Mouse (Mus musculus) intestine, embryonic 15.5 days (tissue): ENCODE data around the gene Rcan2. TPM values are rescaled to one million over a fixed set of nuclear protein-coding genes. Genes with fewer than 3 reads are reported as not detected.

Experiments
- ATAC-seq: fragments of 200-750 bp; cut with Nextera tagmentation; 2 replicates; pipeline ENCODE4 v1.8.0; 2017; ENCODE audit warnings: moderate TSS enrichment, moderate library complexity
- H3K27ac ChIP-seq: fragments of 300-500 bp; sonication (generic); 2 replicates; pipeline ENCODE4 v1.5.1; 2015; ENCODE audit warnings: mild to moderate bottlenecking, inconsistent platforms
- H3K27me3 ChIP-seq: fragments of 300-500 bp; sonication (generic); replicated peaks from 2 replicates; pipeline ENCODE4 v1.6.1; 2015; ENCODE audit warnings: inconsistent platforms
- H3K36me3 ChIP-seq: fragments of 300-500 bp; sonication (generic); 2 replicates; pipeline ENCODE4 v1.6.1; 2015; ENCODE audit warnings: inconsistent platforms
- H3K4me1 ChIP-seq: fragments of 300-500 bp; sonication (generic); replicated peaks from 2 replicates; pipeline ENCODE4 v1.6.1; 2015; ENCODE audit warnings: inconsistent platforms
- H3K4me2 ChIP-seq: fragments of 300-500 bp; sonication (generic); replicated peaks from 2 replicates; pipeline ENCODE4 v1.6.1; 2015; ENCODE audit warnings: mild to moderate bottlenecking, inconsistent platforms
- H3K4me3 ChIP-seq: fragments of 300-500 bp; sonication (generic); replicated peaks from 2 replicates; pipeline ENCODE4 v1.5.1; 2015; ENCODE audit warnings: inconsistent platforms
- H3K9ac ChIP-seq: fragments of 300-500 bp; sonication (generic); 2 replicates; pipeline ENCODE4 v1.6.1; 2015; ENCODE audit warnings: inconsistent platforms
- H3K9me3 ChIP-seq: fragments of 300-500 bp; sonication (generic); 2 replicates; pipeline ENCODE4 v1.6.1; 2016; ENCODE audit warnings: inconsistent platforms
- WGBS: fragments of 180-500 bp; shearing (Covaris S2); methylation state at CpG from one replicate; pipeline ENCODE4 v1.1.7; 2015; 5-methylcytosine and 5-hydroxymethylcytosine counted together
- polyA plus RNA-seq: library from polyadenylated mRNA; unstranded; fragments of >200 nt; fragmentation: Nextera tagmentation; extraction: Ambion mirVana; gene quantifications from 2 replicates; pipeline ENCODE4 v1.2.1, GENCODE M21; 2015

Gene Rcan2
- polyA plus RNA-seq, 1 experiment from 2014 or later, result 5.9 TPM

DNA sequence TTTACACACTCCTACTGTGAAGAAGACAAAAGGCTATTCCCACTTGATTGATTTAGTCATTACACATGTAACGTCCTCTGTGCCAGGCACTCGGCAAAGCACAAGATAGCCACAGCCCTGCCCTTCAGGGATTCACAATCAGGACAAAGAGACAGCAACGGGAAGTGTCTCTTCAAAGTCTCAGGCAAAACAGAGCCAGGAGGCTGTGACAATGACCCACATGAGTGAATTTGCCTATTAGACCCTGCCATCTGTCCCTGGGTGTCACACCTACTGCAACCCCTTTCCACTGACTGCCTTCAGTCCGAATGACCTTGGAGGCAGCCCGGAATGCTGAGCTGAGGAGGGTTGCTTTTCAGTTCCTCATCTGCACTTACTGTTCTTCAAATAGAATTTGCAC, 151.1 kb downstream of the Rcan2 start:
- WGBS, result 25% methylated on average over 5 of the region's 5 CpGs

DNA sequence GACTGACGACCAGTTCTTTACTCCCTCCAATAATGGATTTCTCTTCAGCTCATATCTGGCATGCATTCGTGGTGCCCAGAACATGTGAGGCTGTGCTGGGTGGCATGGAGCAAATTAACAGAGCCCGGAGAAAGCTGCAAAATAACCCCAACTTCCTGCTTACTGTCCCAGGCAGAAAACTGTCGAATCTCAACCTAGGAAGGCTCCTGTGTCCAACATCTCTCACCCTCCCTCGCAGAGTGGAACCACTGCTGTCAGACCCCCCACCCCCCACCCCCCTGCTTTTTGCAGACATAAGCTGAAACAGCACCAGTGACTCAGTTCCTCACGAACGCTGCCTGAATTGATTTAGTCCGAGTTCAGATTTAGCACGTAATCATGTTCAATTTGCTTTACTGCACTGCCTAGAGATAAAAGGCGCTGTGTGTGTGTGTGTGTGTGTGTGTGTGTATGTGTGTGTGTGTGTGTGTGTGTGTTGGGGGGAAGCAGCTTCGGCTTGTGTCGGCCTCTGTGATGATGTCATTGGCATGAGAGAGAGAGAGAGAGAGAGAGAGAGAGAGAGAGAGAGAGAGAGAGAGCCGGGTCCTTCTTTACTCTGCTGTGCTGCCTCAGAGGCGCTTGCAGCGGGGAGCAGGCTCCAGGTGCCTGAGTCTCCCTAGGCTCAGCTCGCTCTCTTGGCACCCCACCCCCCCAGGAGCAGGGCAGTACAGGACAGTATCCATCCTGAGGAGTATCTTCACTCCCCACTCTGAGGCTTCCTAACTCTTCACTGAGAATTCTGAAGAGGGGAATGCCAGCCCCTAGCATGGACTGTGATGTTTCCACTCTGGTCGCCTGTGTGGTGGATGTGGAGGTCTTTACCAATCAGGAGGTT, 151.7 kb downstream of the Rcan2 start:
- Histone ChIP-seq H3K4me3 (peak overlapping the region; percentile 9; the same call in 1 of the 2 replicates), H3K4me2 (peak overlapping the region; percentile 54), H3K36me3 (no peaks in the 10 kb centered on the region), H3K9ac (no peak overlapping the region), H3K27ac (no peak overlapping the region), H3K9me3 (no peaks in the 10 kb centered on the region), H3K4me1 (no peaks in the 10 kb centered on the region), H3K27me3 (no peaks in the 10 kb centered on the region)
- WGBS, result 23% methylated on average over 16 of the region's 17 CpGs
- ATAC-seq, result peak; percentile 84

More for the DNA sequence above, 151.1 kb downstream of the Rcan2 start:
- H3K36me3 ChIP-seq, result no peaks in the 10 kb centered on the region
- H3K9me3 ChIP-seq, result no peaks in the 10 kb centered on the region
- H3K27ac ChIP-seq, result no peak overlapping the region
- H3K4me2 ChIP-seq, result peak overlapping the region; percentile 54; the same call in 1 of the 2 replicates
- no peak overlapping the region for H3K4me3 ChIP-seq
- 0 out of 2 replicates have a peak, but pooled peaks have one; percentile 2 for ATAC-seq
- H3K9ac ChIP-seq, result no peak overlapping the region
- no peaks in the 10 kb centered on the region for H3K4me1 ChIP-seq
- no peaks in the 10 kb centered on the region for H3K27me3 ChIP-seq

DNA sequence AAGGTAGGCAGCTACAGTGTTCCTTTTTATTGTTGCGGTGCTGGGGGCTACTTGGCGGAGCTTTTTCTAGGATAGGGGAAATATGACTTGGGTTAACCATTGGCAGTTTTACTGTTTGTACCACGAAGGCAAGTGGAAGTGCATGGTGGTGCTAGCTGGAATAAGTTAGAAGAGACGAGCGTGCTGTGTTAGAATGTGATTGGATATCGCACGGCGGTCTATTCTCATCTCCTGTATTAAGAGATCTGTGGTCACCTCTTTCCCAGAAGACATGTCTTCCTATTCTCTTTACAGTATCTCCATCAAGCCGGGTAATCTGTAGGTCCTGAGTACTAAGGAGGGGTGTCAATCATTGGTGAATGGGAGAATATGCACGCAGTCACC, 152.4 kb downstream of the Rcan2 start:
- Histone ChIP-seq H3K36me3 (no peaks in the 10 kb centered on the region), H3K27me3 (no peaks in the 10 kb centered on the region), H3K4me1 (no peaks in the 10 kb centered on the region), H3K4me3 (no peak overlapping the region), H3K9me3 (no peaks in the 10 kb centered on the region), H3K27ac (no peak overlapping the region), H3K9ac (no peak overlapping the region), H3K4me2 (peak overlapping the region; percentile 54; the same call in 1 of the 2 replicates)
- ATAC-seq, result no peak
- WGBS, result 85% methylated on average over 10 of the region's 10 CpGs

DNA sequence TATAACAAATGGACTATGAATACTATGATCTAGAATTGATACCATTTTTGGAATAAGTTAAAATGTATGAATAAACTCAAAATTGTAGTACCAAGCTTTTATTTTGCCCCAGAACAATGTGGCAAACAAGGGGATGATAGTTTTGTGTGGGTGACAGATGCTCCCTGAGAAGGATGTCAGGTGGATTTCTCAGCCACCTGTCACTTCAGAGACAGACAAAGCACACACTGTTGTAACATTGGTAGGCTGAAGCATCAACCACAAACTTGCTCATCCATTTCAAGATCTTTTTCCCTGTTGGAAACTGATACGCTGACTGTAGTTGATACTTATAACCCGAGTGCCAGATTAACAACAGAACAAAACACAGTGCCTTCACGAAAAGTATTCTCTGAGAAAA, 158.6 kb downstream of the Rcan2 start:
- H3K4me1 ChIP-seq, result no peaks in the 10 kb centered on the region
- 86% methylated on average over 3 of the region's 3 CpGs for WGBS
- no peak for ATAC-seq
- no peak overlapping the region for H3K27ac ChIP-seq
- no peaks in the 10 kb centered on the region for H3K9me3 ChIP-seq
- H3K4me2 ChIP-seq, result no peak overlapping the region
- H3K27me3 ChIP-seq, result no peaks in the 10 kb centered on the region
- H3K36me3 ChIP-seq, result no peaks in the 10 kb centered on the region
- H3K4me3 ChIP-seq, result no peak overlapping the region
- H3K9ac ChIP-seq, result no peak overlapping the region

DNA sequence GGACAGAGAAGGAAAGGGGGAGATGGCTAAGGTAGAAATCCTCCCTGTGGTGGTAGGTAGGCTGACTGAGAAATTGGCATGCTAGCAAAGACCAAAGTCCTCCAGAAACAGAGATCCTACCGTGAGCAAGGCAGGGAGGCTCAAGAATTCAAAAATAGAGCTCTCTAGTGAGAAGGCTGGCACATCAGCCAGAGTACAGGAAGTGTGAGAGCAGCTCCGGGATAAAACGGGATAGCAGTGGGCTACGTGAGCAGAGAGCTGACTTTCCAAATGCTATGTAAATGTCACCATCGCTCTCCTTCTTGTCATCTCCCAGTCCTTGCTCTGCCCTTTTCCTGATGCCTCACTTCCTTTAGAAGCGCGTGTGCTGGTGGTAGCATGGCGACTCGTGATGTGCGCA, 168.8 kb downstream of the Rcan2 start:
- no peaks in the 10 kb centered on the region for H3K36me3 ChIP-seq
- no peak overlapping the region for H3K27ac ChIP-seq
- H3K9me3 ChIP-seq, result no peaks in the 10 kb centered on the region
- no peaks in the 10 kb centered on the region for H3K27me3 ChIP-seq
- H3K4me2 ChIP-seq, result no peak overlapping the region
- H3K9ac ChIP-seq, result no peak overlapping the region
- no peaks in the 10 kb centered on the region for H3K4me1 ChIP-seq
- ATAC-seq, result no peak
- WGBS, result 90% methylated on average over 10 of the region's 10 CpGs
- H3K4me3 ChIP-seq, result no peak overlapping the region

DNA sequence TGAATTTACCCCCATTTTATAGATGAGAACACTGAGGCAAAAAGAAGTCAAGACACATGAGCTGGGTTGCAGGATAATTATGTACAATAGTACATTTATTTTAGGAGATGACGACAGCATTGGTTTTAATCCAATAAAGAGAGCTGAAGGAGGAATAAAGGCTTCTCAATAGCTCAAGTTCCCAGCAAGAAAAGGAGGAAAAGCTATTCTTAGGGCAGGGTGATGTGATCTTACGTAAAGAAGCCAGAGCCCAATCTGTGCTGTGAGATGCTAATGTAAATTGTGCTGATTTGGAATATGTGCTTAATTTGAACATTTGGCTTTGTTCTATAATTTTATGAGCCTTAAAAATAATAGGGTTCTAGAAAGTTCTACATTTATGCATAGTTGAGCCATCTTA, 176.4 kb downstream of the Rcan2 start:
- no peak overlapping the region for H3K4me2 ChIP-seq
- no peaks in the 10 kb centered on the region for H3K36me3 ChIP-seq
- H3K27me3 ChIP-seq, result no peaks in the 10 kb centered on the region
- H3K9me3 ChIP-seq, result no peaks in the 10 kb centered on the region
- WGBS, result 83% methylated on average over 2 of the region's 2 CpGs
- no peak overlapping the region for H3K4me3 ChIP-seq
- H3K4me1 ChIP-seq, result no peaks in the 10 kb centered on the region
- no peak for ATAC-seq
- H3K27ac ChIP-seq, result no peak overlapping the region
- no peak overlapping the region for H3K9ac ChIP-seq

DNA sequence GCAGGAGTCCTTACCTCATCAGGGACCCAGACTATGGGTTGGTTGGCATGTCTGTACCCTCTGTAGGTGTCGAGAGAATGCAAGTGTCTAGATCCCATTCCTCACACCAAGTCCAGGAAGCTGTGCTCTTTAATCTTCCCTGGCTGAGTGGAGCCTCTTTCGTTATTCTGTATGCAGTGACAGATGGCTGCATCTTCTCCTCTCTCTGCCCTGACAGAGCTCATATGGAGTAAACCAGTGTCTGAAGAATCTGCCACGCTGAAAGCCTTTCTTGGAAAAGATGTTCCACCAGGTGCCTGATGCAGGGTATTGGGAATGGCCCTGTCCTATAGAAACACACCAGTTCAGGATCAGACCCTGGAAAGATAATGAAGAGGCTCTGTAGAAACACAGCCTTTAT, 178.8 kb downstream of the Rcan2 start:
- Histone ChIP-seq H3K4me2 (no peak overlapping the region), H3K27ac (no peak overlapping the region), H3K36me3 (no peaks in the 10 kb centered on the region), H3K27me3 (no peaks in the 10 kb centered on the region), H3K4me3 (no peak overlapping the region), H3K9me3 (no peaks in the 10 kb centered on the region), H3K4me1 (no peaks in the 10 kb centered on the region), H3K9ac (no peak overlapping the region)
- WGBS, result 73% methylated on average over 3 of the region's 3 CpGs
- ATAC-seq, result no peak

DNA sequence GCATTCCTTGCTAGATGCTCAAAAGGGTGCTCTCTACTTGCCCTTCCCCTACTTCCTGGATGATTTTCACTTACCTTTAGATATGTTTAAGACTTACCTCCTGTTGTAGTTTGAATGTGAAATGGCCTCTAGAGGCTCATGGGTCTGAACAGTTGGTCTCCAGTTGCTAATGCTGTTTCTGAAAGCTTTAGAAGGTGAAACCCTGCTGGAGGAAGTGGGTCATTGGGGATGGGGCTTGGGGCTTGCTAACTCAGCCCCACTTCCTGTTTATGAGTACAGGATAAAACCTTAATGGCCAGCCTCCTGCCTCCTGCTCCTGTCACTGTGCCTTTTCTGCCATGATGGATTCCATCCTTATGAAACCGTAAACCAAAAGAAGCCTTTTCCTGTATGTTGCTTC, 181.4 kb downstream of the Rcan2 start:
- no peak overlapping the region for H3K4me3 ChIP-seq
- no peaks in the 10 kb centered on the region for H3K4me1 ChIP-seq
- ATAC-seq, result no peak
- no peak overlapping the region for H3K27ac ChIP-seq
- WGBS, result 67% methylated on average over 1 of the region's 1 CpGs
- H3K9me3 ChIP-seq, result no peaks in the 10 kb centered on the region
- H3K36me3 ChIP-seq, result no peaks in the 10 kb centered on the region
- H3K9ac ChIP-seq, result no peak overlapping the region
- no peaks in the 10 kb centered on the region for H3K27me3 ChIP-seq
- no peak overlapping the region for H3K4me2 ChIP-seq

DNA sequence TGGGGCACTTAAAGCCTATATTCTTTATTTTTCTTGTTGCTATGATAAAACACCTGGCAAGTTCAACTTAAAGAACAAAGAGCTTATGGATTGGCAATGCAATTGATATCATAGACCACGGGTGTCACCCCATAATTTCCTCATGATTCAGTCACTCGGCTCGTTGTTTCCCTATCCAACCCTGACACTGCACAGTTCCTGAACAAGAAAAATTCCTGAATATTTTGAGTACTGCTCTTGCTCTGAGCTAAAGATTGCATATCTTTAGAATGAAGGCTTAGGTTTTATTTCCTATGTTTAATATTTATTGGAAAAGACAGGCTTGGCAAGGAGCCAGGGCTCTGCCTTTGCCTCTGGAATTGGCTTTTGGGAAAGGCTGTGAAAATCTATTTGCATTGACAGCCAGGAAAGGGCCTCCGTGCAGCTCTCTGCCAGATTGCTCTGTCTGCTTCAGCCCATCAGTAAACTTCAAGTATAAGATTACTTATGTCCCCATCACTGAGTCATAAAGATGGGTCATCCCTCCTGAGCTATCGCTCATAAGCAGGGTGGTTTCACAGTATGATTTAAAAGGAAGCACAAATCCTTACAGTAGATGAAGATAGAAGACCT, 188.3 kb downstream of the Rcan2 start:
- H3K9me3 ChIP-seq, result no peaks in the 10 kb centered on the region
- H3K4me2 ChIP-seq, result no peak overlapping the region
- H3K4me1 ChIP-seq, result no peaks in the 10 kb centered on the region; the same call in 1 of the 2 replicates
- no peaks in the 10 kb centered on the region for H3K36me3 ChIP-seq
- H3K4me3 ChIP-seq, result no peak overlapping the region
- no peak overlapping the region for H3K27ac ChIP-seq
- 47% methylated on average over 5 of the region's 5 CpGs for WGBS
- no peak for ATAC-seq
- no peak overlapping the region for H3K9ac ChIP-seq
- H3K27me3 ChIP-seq, result no peaks in the 10 kb centered on the region

DNA sequence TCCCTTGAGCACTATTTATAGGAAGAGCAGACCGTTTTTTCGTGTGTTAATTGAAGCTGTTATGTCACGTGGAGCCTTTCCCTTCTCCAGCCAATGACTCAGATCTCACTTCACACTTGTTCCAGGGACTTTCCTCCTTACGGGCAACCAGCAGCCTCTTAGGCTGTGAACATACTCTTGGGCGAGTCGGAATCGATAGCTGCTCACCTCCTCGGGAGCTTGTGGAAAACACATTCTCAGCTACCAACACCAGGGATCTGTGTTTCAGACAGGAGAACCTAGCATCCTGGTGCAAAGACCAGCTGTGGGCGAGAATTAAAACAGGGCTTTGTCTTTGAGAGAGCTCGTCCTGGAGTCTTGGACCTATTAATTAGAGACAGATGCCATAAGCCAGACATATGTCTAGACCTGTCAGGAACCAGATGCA, 189.8 kb downstream of the Rcan2 start:
- 66% methylated on average over 10 of the region's 10 CpGs for WGBS
- Histone ChIP-seq H3K9me3 (no peaks in the 10 kb centered on the region), H3K9ac (no peak overlapping the region), H3K4me1 (no peaks in the 10 kb centered on the region; the same call in 1 of the 2 replicates), H3K27me3 (no peaks in the 10 kb centered on the region), H3K4me3 (no peak overlapping the region), H3K27ac (no peak overlapping the region), H3K4me2 (no peak overlapping the region), H3K36me3 (no peaks in the 10 kb centered on the region)
- no peak for ATAC-seq

DNA sequence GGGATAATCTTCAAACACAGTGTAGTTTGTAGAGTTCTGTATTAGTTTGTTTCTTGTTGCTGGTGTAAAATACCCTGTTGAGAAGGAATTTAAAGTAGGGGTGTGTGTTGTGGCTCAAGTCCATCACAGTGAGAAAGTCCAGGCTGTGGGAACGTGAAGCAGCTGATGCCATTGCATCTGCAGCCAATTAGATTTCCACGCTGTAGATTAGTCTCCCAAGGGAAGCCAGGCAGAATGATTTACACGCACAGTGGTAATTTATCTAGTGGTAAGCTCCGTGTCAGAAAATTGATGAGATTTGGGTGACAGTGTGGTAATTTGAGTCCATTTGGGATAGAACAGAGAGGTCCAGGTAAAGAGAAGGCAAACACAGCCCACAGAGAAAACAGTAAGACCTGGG, 192.9 kb downstream of the Rcan2 start:
- Histone ChIP-seq H3K4me1 (no peaks in the 10 kb centered on the region; the same call in 1 of the 2 replicates), H3K4me2 (no peak overlapping the region), H3K9ac (no peak overlapping the region), H3K27me3 (no peaks in the 10 kb centered on the region), H3K9me3 (no peaks in the 10 kb centered on the region), H3K4me3 (no peak overlapping the region), H3K27ac (no peak overlapping the region), H3K36me3 (no peaks in the 10 kb centered on the region)
- ATAC-seq, result no peak
- WGBS, result 43% methylated on average over 4 of the region's 4 CpGs

DNA sequence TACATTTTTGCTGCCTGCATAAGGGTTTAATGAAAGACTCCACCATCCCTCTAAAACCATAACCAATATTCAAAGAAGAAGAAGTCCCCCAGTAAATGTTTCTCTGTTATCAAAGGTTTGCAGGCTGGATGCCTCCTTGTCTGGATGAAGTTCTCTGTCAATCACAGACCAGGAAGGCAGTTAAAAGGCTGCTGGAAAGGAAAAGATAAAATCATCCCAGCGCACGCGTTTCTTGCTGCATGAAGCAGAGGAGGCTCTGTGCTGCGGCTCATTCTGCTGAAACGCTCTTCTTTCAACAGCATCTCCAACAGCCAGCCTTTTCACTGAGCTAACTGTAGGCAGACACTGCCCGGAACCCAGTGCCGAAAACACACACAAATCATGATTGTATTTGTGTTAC, 196.4 kb downstream of the Rcan2 start:
- Histone ChIP-seq H3K27ac (no peak overlapping the region), H3K4me1 (no peaks in the 10 kb centered on the region), H3K9me3 (no peaks in the 10 kb centered on the region), H3K4me2 (no peak overlapping the region), H3K4me3 (no peak overlapping the region), H3K27me3 (no peaks in the 10 kb centered on the region), H3K9ac (no peak overlapping the region), H3K36me3 (no peaks in the 10 kb centered on the region)
- no peak for ATAC-seq
- 85% methylated on average over 7 of the region's 7 CpGs for WGBS

DNA sequence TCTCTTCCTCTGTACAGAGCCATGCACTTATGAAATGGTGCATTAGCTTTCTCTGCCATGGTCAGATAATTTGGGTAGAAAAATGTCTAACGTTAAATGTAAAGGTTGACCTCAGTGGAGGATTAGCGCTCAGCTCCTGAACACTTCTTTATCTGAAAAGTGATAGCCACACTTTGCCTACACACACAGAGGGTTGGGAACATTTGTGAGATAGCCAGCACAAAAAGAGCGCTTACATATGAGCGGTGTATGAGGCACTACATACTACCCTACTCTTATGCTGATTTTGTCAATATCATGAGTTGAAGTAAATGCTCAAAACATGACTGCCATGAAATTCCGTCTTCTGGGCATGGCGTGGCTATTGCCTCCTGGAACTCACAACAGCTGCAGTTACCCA, 196.9 kb downstream of the Rcan2 start:
- Histone ChIP-seq H3K36me3 (no peaks in the 10 kb centered on the region), H3K4me3 (no peak overlapping the region), H3K4me2 (no peak overlapping the region), H3K9me3 (no peaks in the 10 kb centered on the region), H3K27ac (no peak overlapping the region), H3K4me1 (no peaks in the 10 kb centered on the region), H3K27me3 (no peaks in the 10 kb centered on the region), H3K9ac (no peak overlapping the region)
- no peak for ATAC-seq
- WGBS, result 93% methylated on average over 6 of the region's 6 CpGs
